Mouse (Mus musculus) erythroblast, embryonic 14.5 days (primary cell): ENCODE measurements around the gene Ten1. TPM values are rescaled to one million over a fixed set of nuclear protein-coding genes. Genes with fewer than 3 reads are reported as not detected.

Experiments
- H3K27me3 ChIP-seq: 2 replicates; pipeline ENCODE4 v1.6.1; 2012; ENCODE audit warnings: inconsistent platforms; ENCODE audit not compliant: control insufficient read depth
- H3K36me3 ChIP-seq: 2 replicates; pipeline ENCODE4 v1.6.1; 2012; ENCODE audit warnings: mild to moderate bottlenecking, inconsistent platforms; ENCODE audit not compliant: control insufficient read depth
- H3K4me1 ChIP-seq: 2 replicates; pipeline ENCODE4 v1.6.1; 2012; ENCODE audit warnings: inconsistent platforms; ENCODE audit not compliant: control insufficient read depth
- H3K4me3 ChIP-seq: replicated peaks from 2 replicates; pipeline ENCODE3; 2012; ENCODE audit warnings: moderate library complexity, mild to moderate bottlenecking, inconsistent platforms
- H3K9me3 ChIP-seq: 2 replicates; pipeline ENCODE4 v1.6.1; 2012; ENCODE audit warnings: low read length, inconsistent platforms, mixed read lengths; ENCODE audit not compliant: control insufficient read depth
- GATA1 ChIP-seq: IDR thresholded peaks from 2 replicates; pipeline ENCODE4 v1.6.1; 2012; ENCODE audit warnings: low read length, inconsistent platforms, mixed read lengths
- TAL1 ChIP-seq: IDR thresholded peaks from 3 replicates; pipeline ENCODE4 v1.6.1; 2012; ENCODE audit warnings: low read length, inconsistent platforms, mixed read lengths
- polyA plus RNA-seq: library from polyadenylated mRNA; stranded (reverse); fragments of >175 nt; gene quantifications from 2 replicates; pipeline ENCODE4 v1.2.3, GENCODE M21; 2012

The Ten1 gene
- polyA plus RNA-seq, 1 experiment: 7.6 TPM

DNA sequence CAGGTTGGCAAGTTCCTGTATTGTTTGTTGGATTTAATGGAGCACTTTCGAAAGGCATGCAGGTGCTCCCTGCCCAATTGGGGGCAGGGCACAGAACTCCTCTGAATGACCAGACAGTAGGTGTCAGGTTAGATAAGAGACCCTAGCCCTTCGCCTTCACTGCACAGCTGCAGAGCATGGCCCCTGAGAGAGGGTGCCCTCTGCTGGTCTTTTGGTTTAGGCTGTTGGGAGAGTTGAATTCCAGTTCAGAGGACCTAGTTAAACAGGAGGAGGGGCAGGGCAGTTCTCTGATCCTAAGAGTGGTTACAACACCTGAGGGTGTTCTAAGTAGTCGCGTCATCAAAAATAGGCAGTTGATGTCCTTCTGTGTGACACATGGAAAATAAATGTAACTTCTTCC is 21.2 kb downstream of the Ten1 start:
- no peak for TF ChIP-seq TAL1
- no peak for TF ChIP-seq GATA1
- Histone ChIP-seq H3K4me1 (peaks cover 10% of the 10 kb centered on the region; the same call in 1 of the 2 replicates), H3K9me3 (peaks cover 16% of the 10 kb centered on the region), H3K27me3 (peaks cover 48% of the 10 kb centered on the region), H3K4me3 (no peak overlapping the region), H3K36me3 (no peaks in the 10 kb centered on the region)

DNA sequence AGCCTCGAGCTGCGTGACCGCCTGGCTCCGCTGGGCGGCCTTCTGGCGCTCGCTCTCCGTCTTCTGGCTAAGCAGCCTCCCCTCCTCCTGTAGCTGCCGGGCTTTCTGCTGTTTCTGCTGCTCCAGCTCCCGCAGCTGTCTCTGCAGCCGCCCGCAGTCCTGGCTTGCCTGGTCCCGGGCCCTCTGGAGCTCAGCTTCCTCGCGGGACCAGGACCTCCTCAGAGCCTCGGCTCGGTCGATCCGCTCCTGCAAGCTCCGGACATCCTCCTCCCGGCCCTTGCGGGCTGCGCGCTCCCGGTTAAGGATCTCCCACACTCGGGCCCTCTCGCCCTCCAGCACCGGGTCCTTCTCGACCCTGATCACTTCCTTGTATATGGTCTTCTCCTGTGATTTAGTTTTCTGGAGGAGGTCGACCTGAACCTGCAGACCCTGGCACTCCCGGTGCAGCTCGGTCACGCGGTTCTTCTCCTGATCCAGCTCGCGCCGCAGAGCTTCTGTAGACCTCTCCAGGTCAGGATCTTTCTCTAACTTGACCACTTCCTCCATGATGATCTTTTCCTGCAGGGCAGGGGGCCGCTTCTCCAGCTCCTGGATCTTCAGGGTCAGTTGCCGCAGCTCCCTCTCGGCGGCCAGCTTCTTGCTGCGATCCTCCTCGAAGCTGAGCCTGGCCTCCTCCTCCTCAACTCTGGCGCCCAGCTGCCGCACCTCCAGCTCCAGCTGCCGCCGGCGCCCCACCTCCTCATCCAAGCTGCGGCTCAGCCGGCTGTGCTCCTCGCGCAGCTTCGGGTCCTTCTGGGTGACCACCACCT is 23.5 kb downstream of the Ten1 start:
- TF ChIP-seq TAL1 (no peak), GATA1 (no peak)
- Histone ChIP-seq H3K27me3 (peaks cover 53% of the 10 kb centered on the region), H3K9me3 (peaks cover 19% of the 10 kb centered on the region), H3K4me3 (no peak overlapping the region), H3K4me1 (peaks cover 10% of the 10 kb centered on the region; the same call in 1 of the 2 replicates), H3K36me3 (no peaks in the 10 kb centered on the region)

DNA sequence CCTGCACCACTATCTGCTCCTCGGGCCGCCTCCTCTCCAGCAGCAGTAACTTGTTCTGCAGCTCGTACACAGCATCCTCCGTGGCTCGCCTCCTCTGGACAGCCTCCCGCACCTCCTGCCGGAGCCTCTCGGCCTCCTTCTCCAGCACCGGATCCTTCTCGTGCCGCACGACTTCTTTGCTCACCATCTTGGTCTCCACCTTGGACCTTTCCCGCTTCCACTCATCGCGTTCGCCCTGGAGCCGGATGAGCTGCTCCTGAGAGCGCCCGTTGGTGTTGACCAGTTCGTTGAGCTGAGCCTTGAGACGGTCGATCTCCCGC is 24.0 kb downstream of the Ten1 start:
- Histone ChIP-seq H3K4me1 (peaks cover 10% of the 10 kb centered on the region; the same call in 1 of the 2 replicates), H3K36me3 (no peaks in the 10 kb centered on the region), H3K27me3 (peaks cover 53% of the 10 kb centered on the region), H3K9me3 (peaks cover 19% of the 10 kb centered on the region), H3K4me3 (no peak overlapping the region)
- TF ChIP-seq GATA1 (no peak), TAL1 (no peak)

DNA sequence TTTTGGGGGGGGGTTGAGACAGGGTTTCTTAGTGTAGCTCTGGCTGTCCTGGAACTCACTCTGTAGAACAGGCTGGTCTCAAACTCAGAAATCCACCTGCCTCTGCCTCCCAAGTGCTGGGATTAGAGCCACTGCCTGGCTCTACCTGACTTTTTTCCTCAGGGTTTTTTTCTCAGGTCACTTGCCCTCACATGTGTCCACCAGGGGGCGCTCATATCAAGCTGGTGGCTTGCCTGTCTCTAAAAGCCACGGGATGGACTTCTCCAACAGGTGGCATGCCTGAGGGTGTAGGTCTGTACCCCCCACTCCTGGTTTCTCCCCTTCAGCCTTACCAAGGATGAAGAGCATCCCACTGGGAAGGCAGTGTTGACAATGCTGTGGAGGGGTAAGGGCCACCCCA is 27.8 kb downstream of the Ten1 start:
- Histone ChIP-seq H3K4me1 (no peaks in the 10 kb centered on the region), H3K36me3 (no peaks in the 10 kb centered on the region), H3K9me3 (peaks cover 18% of the 10 kb centered on the region), H3K4me3 (no peak overlapping the region), H3K27me3 (peaks cover 39% of the 10 kb centered on the region)
- no peak for TF ChIP-seq TAL1
- no peak for TF ChIP-seq GATA1

DNA sequence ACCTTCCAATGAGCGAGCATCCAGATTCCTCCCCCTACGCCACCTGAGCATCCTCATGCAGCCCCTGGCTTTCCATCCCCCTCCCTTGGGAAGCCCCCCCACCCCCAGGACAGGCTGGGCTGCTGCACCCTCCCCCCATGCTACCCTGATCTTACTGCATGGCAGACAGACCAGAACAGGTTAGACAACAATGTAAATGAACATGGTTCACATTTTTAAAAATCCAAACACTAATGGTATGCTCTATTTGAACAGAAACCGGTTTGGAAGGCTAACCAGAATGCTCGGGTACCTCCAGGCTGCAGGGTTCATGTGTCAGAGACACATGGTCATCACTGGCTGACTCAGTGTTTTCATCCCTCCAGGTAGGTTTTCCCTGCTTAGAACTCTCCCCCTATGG is 30.0 kb downstream of the Ten1 start:
- Histone ChIP-seq H3K27me3 (peaks cover 20% of the 10 kb centered on the region), H3K36me3 (no peaks in the 10 kb centered on the region), H3K4me1 (no peaks in the 10 kb centered on the region), H3K4me3 (no peak overlapping the region), H3K9me3 (peaks cover 5% of the 10 kb centered on the region)
- TF ChIP-seq GATA1 (no peak), TAL1 (no peak)

DNA sequence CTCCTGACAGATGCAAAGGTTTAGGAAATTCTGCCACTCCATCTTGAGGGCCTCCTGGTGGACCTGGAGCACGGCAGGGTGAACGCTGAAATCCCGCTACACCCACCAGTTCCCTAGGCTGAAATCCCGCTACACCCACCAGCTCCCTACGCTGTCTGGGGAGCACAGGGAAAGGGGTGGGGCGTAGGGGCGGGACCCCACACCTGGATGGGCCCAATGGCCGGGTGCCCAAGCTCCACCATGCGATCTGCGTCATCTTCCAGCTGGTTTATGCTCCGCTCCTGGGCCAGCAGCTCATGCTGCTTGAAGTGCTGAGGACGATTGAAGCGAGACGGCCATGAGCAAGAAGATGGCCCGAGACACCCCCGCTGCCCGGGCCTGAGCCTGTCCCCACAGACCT is 33.8 kb downstream of the Ten1 start:
- TF ChIP-seq GATA1 (no peak), TAL1 (no peak)

DNA sequence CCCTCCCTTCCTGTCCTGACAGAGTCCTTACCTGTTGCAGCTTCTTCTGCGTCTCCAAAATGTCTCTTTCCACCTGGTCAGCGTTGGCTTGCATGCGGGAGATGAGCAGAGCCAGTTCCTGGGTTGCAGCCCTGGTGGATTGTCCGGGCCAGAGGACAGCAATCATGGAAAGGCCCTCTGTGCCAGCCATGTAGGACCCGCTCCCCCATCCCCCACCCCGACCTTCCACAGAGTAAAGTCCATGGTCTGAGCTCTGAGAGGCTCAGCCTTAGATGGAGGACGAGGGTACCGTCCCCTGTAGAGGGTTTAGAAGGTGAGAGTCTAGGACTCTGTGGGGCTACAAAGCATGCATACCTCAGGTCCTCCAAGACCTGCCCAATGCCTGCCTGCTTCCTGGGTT is 36.2 kb downstream of the Ten1 start:
- H3K4me3 ChIP-seq: no peak overlapping the region
- peaks cover 33% of the 10 kb centered on the region for H3K27me3 ChIP-seq
- no peaks in the 10 kb centered on the region for H3K36me3 ChIP-seq
- H3K9me3 ChIP-seq: no peaks in the 10 kb centered on the region
- no peak for TF ChIP-seq TAL1
- TF ChIP-seq GATA1: no peak
- peaks cover 10% of the 10 kb centered on the region for H3K4me1 ChIP-seq

More for the DNA sequence above, 33.8 kb downstream of the Ten1 start:
- Histone ChIP-seq H3K4me1 (peaks cover under 1% of the 10 kb centered on the region; the same call in 1 of the 2 replicates), H3K9me3 (no peaks in the 10 kb centered on the region), H3K36me3 (no peaks in the 10 kb centered on the region), H3K27me3 (peaks cover 21% of the 10 kb centered on the region), H3K4me3 (no peak overlapping the region)

DNA sequence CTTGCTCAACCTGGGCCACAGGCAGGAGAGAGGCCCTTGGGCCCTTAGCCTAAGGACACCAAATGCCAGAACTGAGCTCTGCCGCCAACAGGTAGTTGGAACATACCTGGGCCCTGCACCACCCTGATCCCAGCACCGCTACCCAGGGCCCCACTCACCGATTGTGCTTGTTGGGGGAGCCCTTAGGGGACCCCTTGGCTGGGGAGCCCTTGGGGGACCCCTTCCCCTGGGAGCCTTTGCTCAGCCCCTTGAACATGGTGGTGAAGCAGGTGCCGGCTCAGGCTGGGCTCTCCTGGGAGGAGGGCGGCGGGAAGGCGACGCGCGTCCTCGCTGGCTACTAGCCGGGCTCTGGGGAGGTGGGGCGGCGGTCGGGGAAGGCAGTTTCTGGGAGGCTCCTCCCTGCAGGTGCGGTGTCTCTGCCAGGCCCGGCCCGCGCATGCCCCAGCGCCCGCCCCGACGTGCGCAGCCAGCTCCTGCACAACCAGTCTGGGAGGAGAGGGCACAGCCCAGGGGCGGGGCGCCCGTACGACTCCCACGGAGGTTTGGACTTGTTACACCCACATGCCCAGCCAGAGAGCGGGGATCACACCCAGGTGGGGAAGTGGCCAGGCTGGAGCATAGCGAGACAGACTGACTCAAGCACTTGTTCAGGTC is 39.2 kb downstream of the Ten1 start, which contains the start of gene Evpl:
Gene Evpl, minus strand, starts transcription at position 336 of the 654 bp plus-strand sequence.
- H3K27me3 ChIP-seq: peaks cover 33% of the 10 kb centered on the region
- H3K4me3 ChIP-seq: peak within 1 kb of the TSS; percentile 14
- peaks cover 10% of the 10 kb centered on the region for H3K4me1 ChIP-seq
- no peaks in the 10 kb centered on the region for H3K9me3 ChIP-seq
- TF ChIP-seq GATA1 (no peak), TAL1 (no peak)
- no peaks in the 10 kb centered on the region; the same call in 1 of the 2 replicates for H3K36me3 ChIP-seq

DNA sequence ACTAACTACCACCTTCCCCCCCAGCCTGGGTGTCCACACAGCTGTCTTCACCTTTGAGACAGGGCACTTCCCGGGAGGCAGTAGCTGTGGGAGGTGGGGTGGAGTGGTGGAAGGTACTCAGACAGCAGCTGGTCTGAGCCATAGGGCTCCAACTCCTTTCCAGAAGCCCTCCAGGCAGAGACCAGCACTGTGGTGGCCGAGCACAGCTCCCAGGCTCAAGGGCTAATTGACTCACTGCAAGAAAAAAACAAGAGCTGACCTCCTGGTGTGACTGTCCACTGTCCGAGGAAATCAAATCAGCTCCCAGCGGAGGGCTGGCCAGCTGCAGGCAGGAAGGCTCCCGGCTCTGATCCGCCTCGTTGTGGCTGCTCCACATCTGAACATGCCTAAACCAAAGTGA is 41.1 kb downstream of the Ten1 start:
- H3K27me3 ChIP-seq: peaks cover 22% of the 10 kb centered on the region
- no peaks in the 10 kb centered on the region for H3K9me3 ChIP-seq
- peaks cover 10% of the 10 kb centered on the region for H3K4me1 ChIP-seq
- no peak for TF ChIP-seq GATA1
- TF ChIP-seq TAL1: no peak
- H3K36me3 ChIP-seq: peaks cover 13% of the 10 kb centered on the region
- H3K4me3 ChIP-seq: no peak overlapping the region
